Mouse (Mus musculus): ENCODE measurements around the gene Commd7. TPM values are rescaled to one million over a fixed set of nuclear protein-coding genes. Genes with fewer than 3 reads are reported as not detected.

The Commd7 gene
- polyA plus RNA-seq, 1 experiment from 2014 or later, result 67.3 TPM

DNA sequence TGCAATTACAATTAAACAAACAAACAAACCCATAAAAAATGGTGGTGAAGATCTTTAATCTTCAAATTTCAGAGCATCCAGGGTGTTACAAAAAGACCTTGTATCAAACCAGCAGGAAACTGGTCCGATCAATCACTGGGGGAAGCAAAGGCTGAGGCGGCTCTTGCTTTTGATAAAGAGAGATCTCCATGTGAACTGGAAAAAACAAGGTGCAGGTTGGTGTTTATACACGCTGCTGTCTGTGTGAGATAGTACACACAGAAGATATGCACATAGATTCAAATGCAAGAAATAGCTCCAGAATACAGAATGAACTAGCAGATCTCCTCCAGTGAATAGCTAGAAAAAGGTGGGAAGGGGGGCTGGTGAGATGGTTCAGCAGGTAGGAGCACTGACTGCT is 15.7 kb downstream of the Commd7 start:
- H3K4me2 ChIP-seq, result no peak overlapping the region
- 94% methylated on average over 3 of the region's 3 CpGs for WGBS
- peaks cover 48% of the 10 kb centered on the region for H3K36me3 ChIP-seq (replicated peaks)
- H3K4me1 ChIP-seq, result peaks cover 7% of the 10 kb centered on the region; the same call in 1 of the 2 replicates
- no peak for ATAC-seq (ENCODE audit: low FRiP score)
- no peak overlapping the region for H3K4me3 ChIP-seq (replicated peaks)
- no peaks in the 10 kb centered on the region for H3K9me3 ChIP-seq
- H3K27me3 ChIP-seq, result no peaks in the 10 kb centered on the region
- no peak overlapping the region for H3K27ac ChIP-seq
- no peak overlapping the region for H3K9ac ChIP-seq

GRCm38 (mm10) chr2:153612594-153613281 is 19.8 kb downstream of the Commd7 start:
- no peaks in the 10 kb centered on the region for H3K27me3 ChIP-seq
- H3K4me2 ChIP-seq, result no peak overlapping the region
- no peak for ATAC-seq (ENCODE audit: low FRiP score)
- H3K9ac ChIP-seq, result no peak overlapping the region
- H3K9me3 ChIP-seq, result no peaks in the 10 kb centered on the region
- H3K27ac ChIP-seq, result peak overlapping the region; percentile 42; the same call in 1 of the 2 replicates
- H3K4me1 ChIP-seq, result peaks cover 28% of the 10 kb centered on the region
- 22% methylated on average over 3 of the region's 3 CpGs for WGBS
- H3K36me3 ChIP-seq (replicated peaks), result peaks cover 8% of the 10 kb centered on the region; the same call in 1 of the 2 replicates
- no peak overlapping the region for H3K4me3 ChIP-seq (replicated peaks)

DNA sequence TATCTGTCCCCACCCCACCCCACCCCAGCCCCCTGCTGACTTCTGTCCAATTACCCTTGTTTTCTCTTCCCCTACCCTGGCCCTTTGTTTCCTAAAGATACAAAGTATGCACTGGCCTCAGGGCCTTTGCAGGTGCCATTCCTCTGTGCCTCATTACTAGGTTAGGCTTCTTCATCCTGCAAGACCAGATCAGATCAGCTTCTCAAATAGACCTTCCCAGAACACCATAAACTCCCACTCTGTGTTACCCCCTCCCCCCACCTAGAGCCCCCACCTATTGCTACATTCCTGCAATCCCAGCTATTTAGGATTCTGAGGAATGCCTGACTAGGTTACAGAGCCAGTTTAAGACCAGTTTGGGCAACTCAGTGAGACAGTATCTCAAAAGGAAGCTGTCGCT is 20.8 kb downstream of the Commd7 start:
- 92% methylated on average over 1 of the region's 1 CpGs for WGBS

GRCm38 (mm10) chr2:153611241-153611630 is 21.3 kb downstream of the Commd7 start:
- no peak overlapping the region for H3K4me2 ChIP-seq
- H3K4me3 ChIP-seq (replicated peaks), result no peak overlapping the region
- H3K9me3 ChIP-seq, result no peaks in the 10 kb centered on the region
- H3K4me1 ChIP-seq, result peaks cover 28% of the 10 kb centered on the region
- no peaks in the 10 kb centered on the region for H3K27me3 ChIP-seq
- peaks cover 4% of the 10 kb centered on the region; the same call in 1 of the 2 replicates for H3K36me3 ChIP-seq (replicated peaks)
- no peak for ATAC-seq (ENCODE audit: low FRiP score)
- peak overlapping the region; percentile 81 for H3K27ac ChIP-seq
- H3K9ac ChIP-seq, result peak overlapping the region; percentile 36; the same call in 1 of the 2 replicates
- WGBS, result 67% methylated on average over 7 of the region's 7 CpGs

More for the DNA sequence above, 20.8 kb downstream of the Commd7 start:
- no peak overlapping the region for H3K27ac ChIP-seq
- no peak overlapping the region for H3K4me3 ChIP-seq (replicated peaks)
- no peak for ATAC-seq (ENCODE audit: low FRiP score)
- H3K4me1 ChIP-seq, result peaks cover 28% of the 10 kb centered on the region
- no peaks in the 10 kb centered on the region for H3K27me3 ChIP-seq
- peaks cover 4% of the 10 kb centered on the region; the same call in 1 of the 2 replicates for H3K36me3 ChIP-seq (replicated peaks)
- no peak overlapping the region for H3K4me2 ChIP-seq
- H3K9ac ChIP-seq, result no peak overlapping the region
- H3K9me3 ChIP-seq, result no peaks in the 10 kb centered on the region

- Histone ChIP-seq H3K27ac (peak overlapping the region; percentile 81), H3K27me3 (no peaks in the 10 kb centered on the region), H3K9ac (peak overlapping the region; percentile 36; the same call in 1 of the 2 replicates), H3K36me3 (replicated peaks) (peaks cover 4% of the 10 kb centered on the region; the same call in 1 of the 2 replicates), H3K4me3 (replicated peaks) (no peak overlapping the region), H3K9me3 (no peaks in the 10 kb centered on the region), H3K4me2 (no peak overlapping the region), H3K4me1 (peaks cover 28% of the 10 kb centered on the region)
- 12% methylated on average over 14 of the region's 14 CpGs for WGBS
- ATAC-seq (ENCODE audit: low FRiP score), result peak; percentile 66
These were observed 21.9 kb downstream of the Commd7 start for GRCm38 (mm10) chr2:153610426-153611240.

DNA sequence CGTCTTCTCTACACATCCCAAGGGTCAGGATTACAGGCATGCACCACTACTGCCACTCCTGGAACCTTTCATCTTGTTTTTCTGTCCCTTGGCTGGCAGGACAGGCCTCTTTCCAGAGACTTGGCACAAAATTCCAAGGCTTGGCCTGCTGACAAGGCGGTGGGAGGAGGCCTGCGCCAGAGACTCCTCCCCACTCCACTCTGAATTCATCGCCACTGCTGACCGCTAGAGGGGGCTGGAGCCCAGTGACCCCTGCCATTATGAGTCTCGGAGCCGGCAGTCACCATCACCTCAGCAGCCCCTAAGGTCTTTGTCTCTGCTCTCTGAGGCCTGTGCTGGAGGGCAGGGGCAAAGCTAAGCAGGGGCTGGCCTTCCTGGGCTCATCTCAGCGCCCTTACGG is 23.0 kb downstream of the Commd7 start:
- Histone ChIP-seq H3K9ac (no peak overlapping the region), H3K4me3 (replicated peaks) (no peak overlapping the region)

DNA sequence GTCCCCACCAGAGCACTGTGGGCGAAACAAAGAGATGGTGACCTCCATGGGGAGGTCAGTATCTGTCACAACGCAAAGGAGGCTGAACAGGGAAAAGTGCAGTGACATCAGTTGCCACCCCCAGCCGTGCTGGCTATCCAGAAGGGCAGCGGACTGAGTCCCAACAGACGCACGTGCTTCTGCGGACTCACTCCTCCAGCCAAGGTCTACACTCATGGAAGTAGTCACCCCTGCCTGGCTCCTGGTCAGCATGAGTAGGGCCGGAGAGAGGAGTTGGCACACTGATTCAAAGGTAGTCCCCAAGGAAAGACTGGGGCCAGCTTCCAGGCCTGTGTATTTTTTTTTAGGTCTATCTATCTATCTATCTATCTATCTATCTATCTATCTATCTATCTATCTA is 23.5 kb downstream of the Commd7 start:
- no peak for ATAC-seq (ENCODE audit: low FRiP score)
- Histone ChIP-seq H3K36me3 (replicated peaks) (no peaks in the 10 kb centered on the region), H3K27ac (no peak overlapping the region), H3K9ac (no peak overlapping the region), H3K27me3 (no peaks in the 10 kb centered on the region), H3K9me3 (no peaks in the 10 kb centered on the region), H3K4me2 (no peak overlapping the region), H3K4me3 (replicated peaks) (no peak overlapping the region), H3K4me1 (peaks cover 28% of the 10 kb centered on the region)
- 65% methylated on average over 8 of the region's 8 CpGs for WGBS

More for the DNA sequence above, 23.0 kb downstream of the Commd7 start:
- H3K36me3 ChIP-seq (replicated peaks), result no peaks in the 10 kb centered on the region
- peaks cover 28% of the 10 kb centered on the region for H3K4me1 ChIP-seq
- WGBS, result 7% methylated on average over 9 of the region's 9 CpGs
- H3K4me2 ChIP-seq, result no peak overlapping the region
- H3K27me3 ChIP-seq, result no peaks in the 10 kb centered on the region
- H3K27ac ChIP-seq, result no peak overlapping the region
- ATAC-seq (ENCODE audit: low FRiP score), result peak; percentile 81
- H3K9me3 ChIP-seq, result no peaks in the 10 kb centered on the region

GRCm38 (mm10) chr2:153607870-153608515 is 24.6 kb downstream of the Commd7 start:
- H3K27me3 ChIP-seq, result no peaks in the 10 kb centered on the region
- no peak overlapping the region for H3K27ac ChIP-seq
- H3K9me3 ChIP-seq, result no peaks in the 10 kb centered on the region
- no peak overlapping the region for H3K4me2 ChIP-seq
- no peak overlapping the region for H3K9ac ChIP-seq
- H3K4me1 ChIP-seq, result peaks cover 28% of the 10 kb centered on the region
- H3K4me3 ChIP-seq (replicated peaks), result no peak overlapping the region
- no peak for ATAC-seq (ENCODE audit: low FRiP score)
- WGBS, result 90% methylated on average over 13 of the region's 13 CpGs
- H3K36me3 ChIP-seq (replicated peaks), result no peaks in the 10 kb centered on the region

GRCm38 (mm10) chr2:153606421-153606820 is 26.2 kb downstream of the Commd7 start:
- H3K4me1 ChIP-seq, result peaks cover 24% of the 10 kb centered on the region
- H3K4me2 ChIP-seq, result no peak overlapping the region
- H3K4me3 ChIP-seq (replicated peaks), result no peak overlapping the region
- H3K27ac ChIP-seq, result no peak overlapping the region
- H3K27me3 ChIP-seq, result no peaks in the 10 kb centered on the region
- H3K36me3 ChIP-seq (replicated peaks), result no peaks in the 10 kb centered on the region
- no peak overlapping the region for H3K9ac ChIP-seq
- no peak for ATAC-seq (ENCODE audit: low FRiP score)
- WGBS, result 90% methylated on average over 3 of the region's 3 CpGs
- H3K9me3 ChIP-seq, result no peaks in the 10 kb centered on the region

DNA sequence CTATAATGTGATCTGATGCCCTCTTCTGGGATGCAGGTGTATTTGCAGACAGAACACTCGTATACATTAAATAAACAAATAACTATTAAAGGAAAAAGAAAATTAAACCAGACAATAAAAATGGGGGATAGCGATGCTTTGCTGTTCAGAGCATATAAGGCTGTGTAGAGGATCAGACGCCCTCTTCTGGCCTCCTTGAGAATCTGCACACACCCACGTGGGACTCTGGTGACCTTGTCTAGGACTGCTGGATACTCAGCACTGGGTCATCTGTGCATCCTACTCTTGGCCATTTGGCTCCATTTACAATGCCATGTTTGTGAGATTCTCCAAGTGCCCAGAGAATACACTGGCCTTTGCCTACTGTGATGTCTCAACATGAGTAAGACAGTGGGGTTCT is 28.9 kb downstream of the Commd7 start:
- Histone ChIP-seq H3K9me3 (no peaks in the 10 kb centered on the region), H3K27ac (no peak overlapping the region), H3K36me3 (replicated peaks) (no peaks in the 10 kb centered on the region), H3K4me3 (replicated peaks) (no peak overlapping the region), H3K4me2 (no peak overlapping the region), H3K9ac (no peak overlapping the region), H3K4me1 (peaks cover 15% of the 10 kb centered on the region), H3K27me3 (no peaks in the 10 kb centered on the region)
- ATAC-seq (ENCODE audit: low FRiP score), result no peak
- WGBS, result 35% methylated on average over 4 of the region's 4 CpGs

- 45% methylated on average over 16 of the region's 16 CpGs for WGBS
- no peak overlapping the region for H3K4me2 ChIP-seq
- H3K27ac ChIP-seq, result 0 out of 2 replicates have a peak overlapping the region, but pooled peaks have one; percentile 4
- H3K36me3 ChIP-seq (replicated peaks), result no peaks in the 10 kb centered on the region
- no peak overlapping the region for H3K9ac ChIP-seq
- peaks cover 15% of the 10 kb centered on the region for H3K4me1 ChIP-seq
- H3K4me3 ChIP-seq (replicated peaks), result no peak overlapping the region
- H3K27me3 ChIP-seq, result no peaks in the 10 kb centered on the region; the same call in 1 of the 2 replicates
- no peak for ATAC-seq (ENCODE audit: low FRiP score)
- H3K9me3 ChIP-seq, result no peaks in the 10 kb centered on the region
These were observed 31.6 kb downstream of the Commd7 start for GRCm38 (mm10) chr2:153600667-153601648.
